Mouse (Mus musculus) kidney, embryonic 15.5 days (tissue): ENCODE measurements around the gene Trim44. TPM values are rescaled to one million over a fixed set of nuclear protein-coding genes. Genes with fewer than 3 reads are reported as not detected.
A peak's percentile ranks its signal among the peaks of the same experiment; 100 is the strongest.

Experiments used
- ATAC-seq: fragments of 200-750 bp; cut with Nextera tagmentation; replicated peaks from 2 replicates; pipeline ENCODE4 v1.8.0; 2017; ENCODE audit warnings: moderate TSS enrichment; ENCODE audit not compliant: low FRiP score
- H3K27ac ChIP-seq: fragments of 300-500 bp; sonication (generic); 2 replicates; pipeline ENCODE4 v1.5.1; 2015; ENCODE audit warnings: mild to moderate bottlenecking, inconsistent platforms
- H3K27me3 ChIP-seq: fragments of 300-500 bp; sonication (generic); 2 replicates; pipeline ENCODE4 v1.6.1; 2015; ENCODE audit warnings: inconsistent platforms
- H3K36me3 ChIP-seq: fragments of 300-500 bp; sonication (generic); 2 replicates; pipeline ENCODE4 v1.6.1; 2015; ENCODE audit warnings: inconsistent platforms
- H3K4me1 ChIP-seq: fragments of 300-500 bp; sonication (generic); 2 replicates; pipeline ENCODE4 v1.6.1; 2015; ENCODE audit warnings: inconsistent platforms
- H3K4me2 ChIP-seq: fragments of 300-500 bp; sonication (generic); 2 replicates; pipeline ENCODE4 v1.6.1; 2015; ENCODE audit warnings: moderate library complexity, mild to moderate bottlenecking, inconsistent platforms
- H3K4me3 ChIP-seq: fragments of 300-500 bp; sonication (generic); replicated peaks from 2 replicates; pipeline ENCODE4 v1.5.1; 2015; ENCODE audit warnings: mild to moderate bottlenecking, inconsistent platforms
- H3K9ac ChIP-seq: fragments of 300-500 bp; sonication (generic); 2 replicates; pipeline ENCODE4 v1.6.1; 2015; ENCODE audit warnings: mild to moderate bottlenecking, inconsistent platforms
- H3K9me3 ChIP-seq: fragments of 300-500 bp; sonication (generic); replicated peaks from 2 replicates; pipeline ENCODE4 v1.6.1; 2016; ENCODE audit warnings: inconsistent platforms
- WGBS: fragments of 180-500 bp; shearing (Covaris S2); methylation state at CpG from one replicate; pipeline ENCODE4 v1.1.7; 2015; ENCODE audit warnings: mixed read lengths; 5-methylcytosine and 5-hydroxymethylcytosine counted together
- polyA plus RNA-seq: library from polyadenylated mRNA; unstranded; fragments of >200 nt; fragmentation: Nextera tagmentation; extraction: Ambion mirVana; gene quantifications from 2 replicates; pipeline ENCODE4 v1.2.1, GENCODE M21; 2015

The Trim44 gene
- polyA plus RNA-seq, result 27.3 and 29.0 TPM in 2 replicates

GRCm38 (mm10) chr2:102407363-102408184 is at the start of gene Trim44:
Gene Trim44, minus strand, starts transcription at chr2:102407828.
- H3K27ac ChIP-seq, result peak within 1 kb of the TSS; percentile 23; the same call in 1 of the 2 replicates
- no peaks in the 10 kb centered on the region for H3K36me3 ChIP-seq
- no peak within 1 kb of the TSS for H3K9ac ChIP-seq
- WGBS, result 23% methylated on average over 14 of the region's 14 CpGs
- H3K4me2 ChIP-seq, result peak within 1 kb of the TSS; percentile 15
- no peaks in the 10 kb centered on the region for H3K27me3 ChIP-seq
- H3K9me3 ChIP-seq, result no peaks in the 10 kb centered on the region
- H3K4me3 ChIP-seq, result no peak within 1 kb of the TSS
- peaks cover 32% of the 10 kb centered on the region for H3K4me1 ChIP-seq
- peak; percentile 59 for ATAC-seq

- H3K4me3 ChIP-seq, result no peak overlapping the region
- ATAC-seq, result no peak
- no peak overlapping the region for H3K9ac ChIP-seq
- H3K4me2 ChIP-seq, result no peak overlapping the region
- H3K4me1 ChIP-seq, result peaks cover 28% of the 10 kb centered on the region
- no peaks in the 10 kb centered on the region for H3K9me3 ChIP-seq
- H3K27ac ChIP-seq, result no peak overlapping the region
- no peaks in the 10 kb centered on the region for H3K36me3 ChIP-seq
- 87% methylated on average over 1 of the region's 1 CpGs for WGBS
- H3K27me3 ChIP-seq, result peaks cover 49% of the 10 kb centered on the region
These were observed 47.5 kb upstream of the Trim44 start for GRCm38 (mm10) chr2:102455126-102455525.

- ATAC-seq, result no peak
- 17% methylated on average over 3 of the region's 3 CpGs for WGBS
These were observed 45.8 kb upstream of the Trim44 start for GRCm38 (mm10) chr2:102453447-102453846.

GRCm38 (mm10) chr2:102451671-102452549 is 44.3 kb upstream of the Trim44 start, which contains the start of gene Fjx1:
Gene Fjx1, minus strand, starts transcription at chr2:102452499.
- H3K27me3 ChIP-seq, result peaks cover 25% of the 10 kb centered on the region
- under 1% methylated on average over 39 of the region's 49 CpGs for WGBS
- H3K4me3 ChIP-seq, result peak within 1 kb of the TSS; percentile 83
- H3K27ac ChIP-seq, result peak within 1 kb of the TSS; percentile 87
- H3K9ac ChIP-seq, result peak within 1 kb of the TSS; percentile 81
- H3K4me2 ChIP-seq, result peak within 1 kb of the TSS; percentile 95
- H3K36me3 ChIP-seq, result no peaks in the 10 kb centered on the region
- peak; percentile 80 for ATAC-seq
- peaks cover 56% of the 10 kb centered on the region for H3K4me1 ChIP-seq
- no peaks in the 10 kb centered on the region for H3K9me3 ChIP-seq

More at GRCm38 (mm10) chr2:102453447-102453846, 45.8 kb upstream of the Trim44 start:
- Histone ChIP-seq H3K9me3 (no peaks in the 10 kb centered on the region), H3K9ac (no peak overlapping the region), H3K4me2 (no peak overlapping the region), H3K4me1 (peaks cover 42% of the 10 kb centered on the region), H3K27ac (no peak overlapping the region), H3K36me3 (no peaks in the 10 kb centered on the region), H3K4me3 (no peak overlapping the region), H3K27me3 (peaks cover 37% of the 10 kb centered on the region)

- WGBS, result under 1% methylated on average over 109 of the region's 109 CpGs
- Histone ChIP-seq H3K9me3 (no peaks in the 10 kb centered on the region), H3K27me3 (peaks cover 19% of the 10 kb centered on the region), H3K4me1 (peaks cover 62% of the 10 kb centered on the region), H3K4me2 (peak overlapping the region; percentile 95), H3K9ac (peak overlapping the region; percentile 81), H3K4me3 (peak overlapping the region; percentile 83), H3K27ac (peak overlapping the region; percentile 87), H3K36me3 (no peaks in the 10 kb centered on the region)
- ATAC-seq, result peak; percentile 52
These were observed 43.4 kb upstream of the Trim44 start for GRCm38 (mm10) chr2:102450761-102451670.

- WGBS, result under 1% methylated on average over 43 of the region's 43 CpGs
- peaks cover 62% of the 10 kb centered on the region for H3K4me1 ChIP-seq
These were observed 42.7 kb upstream of the Trim44 start for GRCm38 (mm10) chr2:102450248-102450760.

GRCm38 (mm10) chr2:102449630-102450247 is 42.1 kb upstream of the Trim44 start:
- Histone ChIP-seq H3K27me3 (peaks cover 10% of the 10 kb centered on the region; the same call in 1 of the 2 replicates), H3K4me3 (peak overlapping the region; percentile 83), H3K9me3 (no peaks in the 10 kb centered on the region), H3K27ac (peak overlapping the region; percentile 87), H3K4me2 (peak overlapping the region; percentile 95), H3K4me1 (peaks cover 62% of the 10 kb centered on the region), H3K36me3 (no peaks in the 10 kb centered on the region), H3K9ac (peak overlapping the region; percentile 81)
- WGBS, result 3% methylated on average over 17 of the region's 17 CpGs
- ATAC-seq, result no peak

More at GRCm38 (mm10) chr2:102450248-102450760, 42.7 kb upstream of the Trim44 start:
- peak overlapping the region; percentile 83 for H3K4me3 ChIP-seq
- peak overlapping the region; percentile 81 for H3K9ac ChIP-seq
- H3K9me3 ChIP-seq, result no peaks in the 10 kb centered on the region
- peak; percentile 27 for ATAC-seq
- peaks cover 13% of the 10 kb centered on the region for H3K27me3 ChIP-seq
- peak overlapping the region; percentile 95 for H3K4me2 ChIP-seq
- no peaks in the 10 kb centered on the region for H3K36me3 ChIP-seq
- peak overlapping the region; percentile 87 for H3K27ac ChIP-seq

- Histone ChIP-seq H3K4me3 (no peak overlapping the region), H3K9ac (no peak overlapping the region), H3K9me3 (no peaks in the 10 kb centered on the region), H3K4me1 (peaks cover 57% of the 10 kb centered on the region), H3K36me3 (no peaks in the 10 kb centered on the region), H3K27ac (no peak overlapping the region), H3K4me2 (peak overlapping the region; percentile 95), H3K27me3 (peaks cover 6% of the 10 kb centered on the region; the same call in 1 of the 2 replicates)
- 56% methylated on average over 1 of the region's 1 CpGs for WGBS
- no peak for ATAC-seq
These were observed 41.4 kb upstream of the Trim44 start for GRCm38 (mm10) chr2:102449056-102449455.

GRCm38 (mm10) chr2:102447831-102448230 is 40.2 kb upstream of the Trim44 start:
- H3K36me3 ChIP-seq, result no peaks in the 10 kb centered on the region
- WGBS, result 72% methylated on average over 7 of the region's 7 CpGs
- no peak for ATAC-seq
- no peak overlapping the region for H3K4me3 ChIP-seq
- H3K9ac ChIP-seq, result no peak overlapping the region
- H3K27ac ChIP-seq, result no peak overlapping the region
- H3K4me2 ChIP-seq, result peak overlapping the region; percentile 24; the same call in 1 of the 2 replicates
- H3K9me3 ChIP-seq, result no peaks in the 10 kb centered on the region
- H3K27me3 ChIP-seq, result 0 out of 2 replicates have a peak, but pooled peaks cover 3% of the 10 kb centered on the region
- peaks cover 54% of the 10 kb centered on the region for H3K4me1 ChIP-seq

- no peak for ATAC-seq
- Histone ChIP-seq H3K27ac (no peak overlapping the region), H3K9me3 (no peaks in the 10 kb centered on the region), H3K4me2 (no peak overlapping the region), H3K4me1 (peaks cover 46% of the 10 kb centered on the region), H3K27me3 (0 out of 2 replicates have a peak, but pooled peaks cover 3% of the 10 kb centered on the region), H3K9ac (no peak overlapping the region), H3K4me3 (no peak overlapping the region), H3K36me3 (no peaks in the 10 kb centered on the region)
- WGBS, result 48% methylated on average over 4 of the region's 4 CpGs
These were observed 39.2 kb upstream of the Trim44 start for GRCm38 (mm10) chr2:102446851-102447250.
